Mouse (Mus musculus) thymus, adult 2 months (tissue): ENCODE data around the gene Tmem231.

ENCODE experiments used
- CTCF ChIP-seq: fragments of 200-500 bp; IDR thresholded peaks from 2 replicates; pipeline ENCODE4 v1.5.1; 2012; ENCODE audit warnings: mild to moderate bottlenecking, control low read depth, low read length, moderate library complexity, borderline replicate concordance; ENCODE audit not compliant: control insufficient read depth, poor library complexity, insufficient read depth; ENCODE audit errors: extremely low read depth
- POLR2A ChIP-seq: fragments of 200-500 bp; IDR thresholded peaks from 2 replicates; pipeline ENCODE4 v1.6.1; 2012; ENCODE audit warnings: mild to moderate bottlenecking, low read length, control low read depth, moderate library complexity; ENCODE audit not compliant: control insufficient read depth, poor library complexity, insufficient read depth; ENCODE audit errors: extremely low read depth

DNA sequence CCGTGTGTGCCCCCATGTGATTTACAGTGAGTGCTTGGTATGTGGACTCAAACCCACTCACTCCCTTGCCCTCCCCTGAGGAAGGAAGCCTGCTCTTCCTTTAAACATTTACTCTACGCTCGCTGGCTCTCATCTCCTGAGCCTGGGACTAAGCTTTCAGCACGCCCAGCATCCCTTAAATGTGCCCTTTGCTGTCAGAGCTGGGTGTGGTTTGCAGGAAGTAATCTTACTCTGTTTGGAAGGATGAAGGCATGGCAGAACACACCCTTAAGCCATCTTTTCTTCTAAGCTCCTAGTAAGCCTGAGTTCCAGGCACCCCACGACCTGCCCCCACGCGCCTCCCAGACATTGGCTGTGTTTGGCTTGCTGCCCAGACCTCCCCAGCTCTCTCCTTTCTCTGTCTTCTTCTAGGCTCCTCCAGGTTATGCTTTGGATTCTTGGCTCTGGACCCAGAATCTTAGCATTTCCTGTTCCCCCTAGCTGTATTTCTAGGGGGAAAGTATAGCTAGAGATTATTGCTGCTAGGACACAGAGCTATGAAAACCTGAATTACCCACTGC lies 45.5 kb downstream of the Tmem231 start:
- TF ChIP-seq POLR2A (no peak), CTCF (no peak)
